Mouse (Mus musculus) midbrain, embryonic 15.5 days (tissue): ENCODE measurements at regions not wholly inside any gene's neighbourhood (a gene's known extent, or its start where the extent isn't known, plus 50 kb on each side); places are given as distances from the start of the nearest gene placed in this dataset.

ENCODE experiments used
- ATAC-seq: fragments of 200-750 bp; cut with Nextera tagmentation; replicated peaks from 2 replicates; pipeline ENCODE4 v1.8.0; 2017; ENCODE audit warnings: moderate TSS enrichment
- H3K27ac ChIP-seq: fragments of 300-500 bp; sonication (generic); 2 replicates; pipeline ENCODE4 v1.5.1; 2015; ENCODE audit warnings: mild to moderate bottlenecking, inconsistent platforms
- H3K27me3 ChIP-seq: fragments of 300-500 bp; sonication (generic); replicated peaks from 2 replicates; pipeline ENCODE4 v1.6.1; 2015; ENCODE audit warnings: inconsistent platforms
- H3K36me3 ChIP-seq: fragments of 300-500 bp; sonication (generic); replicated peaks from 2 replicates; pipeline ENCODE4 v1.6.1; 2015; ENCODE audit warnings: inconsistent platforms
- H3K4me1 ChIP-seq: fragments of 300-500 bp; sonication (generic); 2 replicates; pipeline ENCODE4 v1.6.1; 2015; ENCODE audit warnings: inconsistent platforms
- H3K4me2 ChIP-seq: fragments of 300-500 bp; sonication (generic); 2 replicates; pipeline ENCODE4 v1.6.1; 2015; ENCODE audit warnings: inconsistent platforms, mild to moderate bottlenecking, moderate library complexity
- H3K4me3 ChIP-seq: fragments of 300-500 bp; sonication (generic); 2 replicates; pipeline ENCODE4 v1.5.1; 2015; ENCODE audit warnings: mild to moderate bottlenecking, inconsistent platforms
- H3K9ac ChIP-seq: fragments of 300-500 bp; sonication (generic); 2 replicates; pipeline ENCODE4 v1.6.1; 2015; ENCODE audit warnings: mild to moderate bottlenecking, inconsistent platforms
- H3K9me3 ChIP-seq: fragments of 300-500 bp; sonication (generic); 2 replicates; pipeline ENCODE4 v1.6.1; 2016; ENCODE audit warnings: inconsistent platforms
- WGBS: fragments of 180-500 bp; shearing (Covaris S2); methylation state at CpG from one replicate; pipeline ENCODE4 v1.1.7; 2015; ENCODE audit warnings: mixed read lengths; 5-methylcytosine and 5-hydroxymethylcytosine counted together

- H3K4me2 ChIP-seq: no peak overlapping the region
- H3K4me3 ChIP-seq: no peak overlapping the region
- H3K9ac ChIP-seq: no peak overlapping the region
- H3K27me3 ChIP-seq: no peaks in the 10 kb centered on the region
- no peaks in the 10 kb centered on the region for H3K36me3 ChIP-seq
- no peaks in the 10 kb centered on the region for H3K9me3 ChIP-seq
- no peak for ATAC-seq
- WGBS: 98% methylated on average over 1 of the region's 1 CpGs
- H3K27ac ChIP-seq: no peak overlapping the region
- no peaks in the 10 kb centered on the region for H3K4me1 ChIP-seq
Observed at GRCm38 (mm10) chr15:13859193-13859592, 685.7 kb upstream of the Cdh6 start.

- H3K4me1 ChIP-seq: no peaks in the 10 kb centered on the region
- no peak overlapping the region for H3K4me2 ChIP-seq
- 50% methylated on average over 8 of the region's 8 CpGs for WGBS
- no peaks in the 10 kb centered on the region for H3K9me3 ChIP-seq
- H3K4me3 ChIP-seq: no peak overlapping the region
- no peak overlapping the region for H3K9ac ChIP-seq
- H3K27ac ChIP-seq: no peak overlapping the region
- H3K36me3 ChIP-seq: no peaks in the 10 kb centered on the region
- ATAC-seq: peak; percentile 56; the same call in 1 of the 2 replicates
- H3K27me3 ChIP-seq: no peaks in the 10 kb centered on the region
Observed at GRCm38 (mm10) chr15:13854095-13854836, 680.8 kb upstream of the Cdh6 start.
